Mouse (Mus musculus) layer of hippocampus, adult 9-11 months (tissue): ENCODE data around the gene Plekhm2.

Experiments
- DNase-seq: peaks from one replicate; pipeline ENCODE4 v3.0.0; 2022

Plekhm2 gene

DNA sequence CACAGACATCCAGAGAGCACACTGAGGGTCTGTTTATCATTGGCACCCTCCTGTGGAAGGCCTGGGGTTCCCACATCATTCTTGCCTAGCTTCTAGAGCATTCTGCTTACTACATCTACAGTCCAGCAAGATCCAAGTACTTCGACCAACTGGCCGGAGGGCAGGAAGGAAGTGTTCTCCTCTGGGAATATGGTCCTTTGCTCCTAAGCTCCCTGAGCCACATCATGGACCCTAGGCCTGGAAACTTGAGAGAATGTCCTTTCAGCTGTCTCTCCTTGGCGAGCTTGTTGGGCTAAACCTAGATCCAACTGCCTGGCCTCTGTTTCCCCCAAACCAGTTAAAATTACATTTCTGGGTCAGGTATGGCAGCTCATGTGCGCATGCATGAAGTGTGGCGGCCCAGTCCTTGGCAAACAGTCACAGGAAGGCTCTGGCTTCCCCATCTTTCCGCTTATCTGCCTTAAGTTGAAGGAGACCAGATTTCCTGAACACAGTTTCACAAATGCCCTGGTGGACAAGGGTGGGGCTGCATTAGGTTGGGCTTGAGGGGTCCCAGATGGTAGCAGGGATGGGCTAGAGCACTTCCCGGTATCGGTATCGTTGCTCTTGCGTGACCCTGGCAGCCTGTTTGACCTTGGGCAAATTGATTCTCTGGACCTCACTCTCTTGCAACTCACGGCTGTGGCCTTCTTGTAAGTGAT, 62.0 kb downstream of the Plekhm2 start:
- no peak for DNase-seq

DNA sequence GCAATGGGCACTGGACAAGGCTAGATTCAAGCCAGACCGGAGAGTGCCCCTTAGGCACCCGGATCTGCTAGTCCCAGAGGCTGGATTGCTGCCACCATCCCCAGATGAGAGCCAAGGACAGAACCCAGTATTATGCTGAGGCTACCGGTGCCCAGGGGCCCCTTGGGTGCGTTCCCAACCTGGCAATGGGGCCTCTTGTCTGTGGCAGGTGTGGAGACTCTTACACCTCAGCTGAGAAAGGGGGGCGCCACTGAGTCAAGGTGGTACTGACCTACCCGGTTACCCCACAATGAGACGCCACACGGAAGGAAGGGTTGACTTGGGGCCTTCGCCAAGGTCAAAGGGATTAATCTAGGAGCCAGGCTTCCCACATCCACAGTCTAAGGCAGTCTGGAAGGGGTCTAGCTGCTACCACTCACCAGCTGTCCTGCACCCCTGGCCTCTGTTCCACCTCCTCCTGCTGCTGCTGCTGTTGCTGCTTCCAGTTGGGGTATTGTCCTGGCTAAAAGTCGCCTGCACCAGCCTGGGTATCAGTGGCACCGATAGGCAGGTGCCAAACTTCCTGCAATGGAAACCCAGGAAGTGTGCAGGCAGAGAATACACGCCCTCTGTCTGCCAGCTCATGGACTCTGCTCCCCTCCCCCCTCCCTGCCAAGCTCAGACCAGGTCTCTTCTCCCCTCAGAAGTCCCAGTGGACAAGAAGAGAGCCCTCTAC, 63.4 kb downstream of the Plekhm2 start:
- DNase-seq, result no peak

DNA sequence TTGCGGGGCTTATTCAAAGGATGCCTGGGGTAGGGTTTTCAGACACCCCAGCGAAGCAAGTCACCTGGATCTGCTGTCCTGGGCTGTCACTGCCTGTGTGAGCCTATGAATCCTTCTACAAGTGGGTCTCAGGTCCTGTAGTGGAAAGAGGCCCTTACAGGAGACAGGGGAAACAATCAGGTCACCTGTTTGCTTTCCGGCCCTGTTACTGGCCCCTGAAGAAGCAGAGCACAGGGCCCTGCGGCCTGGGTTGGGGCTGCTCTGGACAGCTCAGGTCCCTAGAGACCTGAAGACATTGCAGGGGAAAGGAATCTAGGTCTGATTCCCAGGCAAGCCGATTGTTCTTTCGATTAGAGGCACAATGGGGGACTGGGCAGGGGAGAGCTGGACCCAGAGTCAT, 64.3 kb downstream of the Plekhm2 start:
- DNase-seq, result no peak

DNA sequence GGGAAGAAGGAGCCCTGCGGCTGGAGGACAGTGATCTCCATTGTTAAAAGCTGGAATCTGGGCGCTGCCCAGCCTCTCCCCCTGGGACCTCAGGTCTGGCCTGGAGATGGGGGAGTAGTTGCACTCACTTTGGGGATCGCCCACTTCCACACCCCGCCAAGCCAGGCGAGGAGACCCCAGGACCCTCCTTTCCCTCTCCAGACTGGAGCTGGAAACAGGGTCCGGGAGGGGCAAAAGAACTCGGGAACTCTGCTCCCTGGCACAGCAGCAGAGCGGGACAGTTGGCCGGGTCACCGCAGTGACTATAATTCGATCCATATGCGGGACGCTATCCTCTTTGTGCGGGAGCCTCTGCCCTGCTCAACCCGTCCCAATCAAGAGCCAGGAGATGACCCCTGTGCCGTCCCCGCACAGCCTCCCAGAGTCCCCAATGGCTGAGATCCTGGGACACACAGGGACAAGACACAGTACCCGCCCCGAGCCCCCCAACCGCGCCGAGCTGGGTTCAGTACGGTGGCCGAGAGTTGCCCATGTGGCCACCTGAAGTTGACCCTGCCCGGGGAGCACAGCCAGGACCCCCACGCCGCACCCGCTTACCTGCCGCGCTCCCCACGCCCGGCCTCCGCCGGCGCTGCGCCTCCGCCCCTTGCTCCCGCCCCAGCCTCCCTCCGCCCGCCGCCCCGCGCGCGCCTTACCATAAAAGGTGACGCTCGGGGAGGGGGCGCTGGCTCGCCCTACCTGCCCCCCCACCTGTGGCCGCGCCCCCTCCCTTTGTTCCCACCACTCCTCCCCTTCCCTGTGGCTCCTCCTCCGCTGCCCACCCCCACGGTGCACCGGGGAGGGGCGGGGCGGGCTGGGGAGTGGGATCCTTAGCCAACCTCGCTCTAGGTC, 65.2 kb downstream of the Plekhm2 start:
- DNase-seq, result no peak

DNA sequence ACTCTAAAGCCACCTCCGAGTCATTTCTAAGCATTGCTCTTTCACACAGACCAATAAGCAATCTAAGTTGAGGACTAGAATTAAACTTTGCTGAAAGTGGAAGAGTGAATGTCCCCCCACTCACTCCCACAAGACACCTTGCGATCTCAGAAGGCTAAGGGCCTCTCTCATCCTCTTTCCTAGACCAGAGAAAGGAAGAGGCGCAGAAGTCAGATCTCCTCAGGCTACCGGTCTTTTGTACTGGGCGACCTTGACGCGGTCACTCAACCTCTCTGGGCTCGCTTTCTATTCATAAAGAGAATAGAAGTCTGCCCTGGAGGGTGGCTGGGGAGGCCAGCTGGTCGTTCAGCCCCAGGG, 65.8 kb downstream of the Plekhm2 start:
- DNase-seq, result no peak

DNA sequence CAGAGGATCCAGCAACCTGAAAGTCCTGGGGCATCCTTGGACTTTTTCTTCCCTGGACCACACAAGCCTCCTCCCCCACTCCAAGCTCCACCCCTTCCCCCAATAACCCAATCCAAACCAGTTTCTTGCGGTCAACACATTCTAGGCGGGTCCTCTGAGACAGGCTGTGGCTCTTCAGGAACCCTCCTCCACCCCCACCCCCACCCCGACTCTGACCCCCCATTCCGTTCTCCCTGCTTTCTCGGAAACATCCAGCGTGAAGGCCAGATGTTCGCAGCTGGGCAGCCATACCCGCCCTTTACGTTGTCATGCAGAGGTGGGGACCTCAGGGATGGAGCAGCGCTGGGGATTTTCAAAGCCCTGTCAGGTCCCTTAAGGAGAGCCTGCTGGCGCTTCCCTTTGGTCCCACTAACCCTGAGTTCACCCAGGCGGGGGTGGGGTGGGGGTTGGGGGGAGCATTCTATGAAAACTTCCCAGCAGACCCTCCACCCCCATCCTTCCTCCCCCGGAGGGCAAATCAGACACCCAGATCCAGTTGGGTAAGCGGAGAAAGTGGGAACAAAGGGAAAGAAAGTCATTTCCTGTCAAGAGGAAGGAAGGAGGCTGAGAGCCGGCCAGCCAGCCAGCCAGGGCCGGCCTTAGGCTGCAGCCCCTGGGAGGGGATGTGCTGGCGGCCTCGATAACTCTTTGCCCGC, 66.4 kb downstream of the Plekhm2 start:
- no peak for DNase-seq

DNA sequence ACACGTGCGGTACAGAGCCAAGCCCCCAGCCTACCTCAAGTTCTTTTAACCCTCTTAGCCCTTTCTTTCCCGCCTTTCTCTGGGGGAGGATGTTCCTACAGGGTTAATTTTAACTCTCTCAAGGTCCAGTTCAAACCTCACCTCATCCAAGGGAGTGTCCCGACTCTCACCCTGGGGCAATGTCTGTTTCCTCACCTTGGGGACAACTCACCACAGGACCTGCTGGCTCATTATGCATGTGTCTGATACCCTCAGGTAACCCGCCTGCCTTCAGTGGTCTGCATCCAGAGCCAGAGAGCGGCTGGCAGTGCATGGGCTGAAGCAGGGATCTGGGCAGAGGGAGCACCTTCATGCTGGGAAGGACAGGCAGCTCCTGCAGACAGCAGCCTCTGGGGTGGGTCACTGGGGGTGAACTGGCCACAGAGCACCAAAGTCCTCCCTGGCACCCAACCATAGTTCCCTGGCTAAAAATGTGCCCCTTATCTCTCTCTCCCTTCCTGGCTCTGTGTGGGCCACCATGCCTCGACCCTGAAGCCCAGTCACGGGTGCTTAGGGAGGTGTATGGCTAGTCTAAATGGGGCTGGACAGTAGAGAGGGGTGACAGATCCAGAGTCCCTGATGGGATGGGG, 67.9 kb downstream of the Plekhm2 start:
- no peak for DNase-seq

DNA sequence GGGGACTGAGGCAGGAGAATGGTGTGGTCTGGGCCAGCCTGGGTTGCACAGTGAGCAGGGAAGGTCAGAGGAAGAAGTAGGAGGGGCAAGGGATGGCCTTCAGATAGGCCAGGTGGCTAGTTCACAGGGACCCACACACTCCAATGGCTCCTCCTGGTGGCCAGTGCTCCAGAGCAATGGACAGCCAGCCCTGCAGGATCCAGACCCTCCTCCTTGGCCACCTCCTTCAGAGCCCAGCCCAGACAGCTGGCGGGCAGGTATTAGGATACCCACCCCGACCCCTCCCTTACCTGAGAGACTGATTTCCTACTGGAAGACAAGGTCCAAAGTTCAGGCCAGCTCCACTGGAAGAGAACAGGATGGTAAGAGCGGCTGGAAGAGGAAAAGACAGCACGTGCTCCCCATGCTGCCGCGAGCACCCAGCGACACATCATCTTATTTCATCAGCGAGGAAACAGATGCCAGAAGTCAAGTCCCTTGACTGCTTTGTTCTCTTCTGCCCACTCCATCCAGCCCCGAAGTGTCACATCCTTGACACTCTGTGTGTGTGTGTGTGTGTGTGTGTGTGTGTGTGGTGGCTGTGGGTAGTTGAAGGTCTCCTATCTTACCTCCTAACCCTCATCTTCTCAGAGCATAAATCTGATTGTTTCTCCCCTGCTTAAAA, 69.0 kb downstream of the Plekhm2 start:
- no peak for DNase-seq

DNA sequence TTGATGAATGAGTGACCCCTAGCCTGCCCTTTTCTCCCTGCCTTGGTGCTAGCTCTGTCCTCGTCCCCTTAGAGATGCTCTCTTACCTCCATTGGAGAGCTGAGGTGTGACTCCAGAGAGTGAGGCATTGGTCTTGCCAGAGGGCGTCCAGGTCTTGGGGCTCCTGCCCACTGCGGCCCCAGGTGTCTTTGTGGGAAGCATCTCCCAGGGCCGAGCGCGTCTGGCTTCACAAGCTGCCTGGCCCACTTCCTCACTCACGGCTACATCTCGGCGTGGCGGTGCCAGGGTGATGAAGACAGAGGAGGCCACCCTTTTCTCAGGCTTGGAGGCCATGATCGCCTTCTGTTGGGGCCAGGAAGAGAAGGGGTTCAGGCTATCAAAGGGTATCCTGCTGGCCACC, 69.6 kb downstream of the Plekhm2 start:
- no peak for DNase-seq

DNA sequence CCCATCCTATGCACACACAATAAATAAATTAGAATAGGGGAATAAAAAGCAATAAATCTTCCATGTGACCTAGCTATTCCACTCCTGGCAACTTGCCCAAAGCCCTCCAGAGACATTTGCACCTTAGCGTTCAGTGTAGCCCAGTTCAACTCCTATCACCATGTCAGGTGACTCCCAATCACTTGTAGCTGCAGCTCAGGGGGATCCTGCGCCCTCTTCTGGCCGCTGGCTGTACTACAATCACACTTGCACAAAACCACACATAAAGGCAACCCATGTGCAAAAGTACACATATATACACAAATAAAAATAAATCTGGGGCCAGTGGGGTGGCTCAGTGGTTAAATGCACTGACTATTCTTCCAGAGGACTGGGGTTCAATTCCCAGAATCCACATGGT, 73.2 kb downstream of the Plekhm2 start:
- DNase-seq, result no peak

DNA sequence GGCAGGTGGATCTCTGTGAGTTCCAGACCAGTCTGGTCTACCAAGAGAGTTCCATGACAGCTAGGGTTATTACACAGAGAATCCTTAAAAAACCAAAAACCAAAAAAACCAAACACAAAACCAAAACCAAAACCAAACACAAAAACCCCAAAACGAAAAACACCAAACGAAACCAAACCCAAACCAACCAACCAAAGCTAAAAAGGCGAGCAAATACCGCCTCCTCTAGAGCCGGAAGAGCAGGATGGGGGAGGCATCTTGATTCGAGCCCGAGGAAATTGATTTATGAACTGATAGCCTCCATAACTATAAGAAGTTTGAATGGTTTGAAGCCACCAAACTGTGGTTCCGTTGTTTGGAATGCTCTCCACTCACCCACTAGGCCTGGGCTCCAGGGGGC, 80.8 kb downstream of the Plekhm2 start:
- no peak for DNase-seq

DNA sequence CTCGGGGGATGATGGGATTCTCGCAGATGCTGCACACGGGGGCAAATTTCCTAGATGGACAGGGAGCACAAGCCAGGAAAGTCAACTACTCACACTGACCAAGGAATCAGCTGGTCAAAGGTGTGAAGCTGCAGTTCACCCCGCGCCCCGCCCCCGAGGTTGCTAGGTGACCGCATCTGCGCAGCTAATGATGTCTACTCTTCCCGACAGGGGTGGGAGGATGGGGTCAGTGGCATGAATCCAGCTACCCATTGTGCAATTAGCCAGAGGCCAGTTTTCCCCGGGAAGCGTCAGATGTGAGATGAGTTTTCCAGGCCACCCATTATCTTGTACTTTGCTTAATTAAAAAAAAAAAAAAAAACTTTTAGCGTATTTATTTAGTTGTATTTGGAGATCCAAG, 83.6 kb downstream of the Plekhm2 start:
- DNase-seq, result no peak

DNA sequence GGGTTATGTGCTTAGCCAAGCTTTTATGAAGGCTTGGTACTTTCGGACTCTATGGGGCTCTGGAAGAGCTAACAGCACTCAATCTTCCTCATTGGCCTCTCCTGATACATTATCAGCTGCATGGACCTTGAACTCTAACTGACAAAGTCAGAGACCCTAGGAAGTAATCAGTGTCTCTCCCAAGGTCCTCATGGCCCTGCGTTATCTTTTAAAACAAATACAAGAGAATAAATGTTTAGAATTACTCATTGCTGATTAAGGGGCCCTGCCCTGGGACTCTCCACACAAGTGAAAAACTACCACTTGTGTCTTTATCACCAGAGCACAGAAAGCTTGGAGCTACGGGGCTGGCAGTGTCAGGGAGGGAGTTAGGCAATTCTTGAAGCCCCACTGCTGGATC, 85.9 kb downstream of the Plekhm2 start:
- no peak for DNase-seq

DNA sequence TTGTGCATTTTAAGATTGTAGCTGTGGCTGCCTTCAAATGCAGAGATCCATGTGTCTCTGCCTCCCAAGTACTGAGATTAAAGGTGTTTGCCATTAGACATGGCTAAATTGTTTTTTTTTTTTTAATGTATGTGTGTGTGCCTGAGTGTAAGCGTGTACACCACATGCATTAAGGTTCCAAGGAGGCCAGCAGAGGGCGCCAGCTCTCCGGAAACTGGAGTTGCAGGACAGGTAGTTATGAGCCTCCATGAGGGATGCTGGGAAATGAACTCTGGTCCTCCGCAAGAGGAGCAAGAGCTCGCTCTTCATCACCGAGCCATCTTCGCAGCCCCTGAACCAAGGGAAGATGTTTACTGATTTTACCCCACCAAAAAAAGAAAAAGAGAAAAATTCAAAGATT, 87.8 kb downstream of the Plekhm2 start:
- no peak for DNase-seq

DNA sequence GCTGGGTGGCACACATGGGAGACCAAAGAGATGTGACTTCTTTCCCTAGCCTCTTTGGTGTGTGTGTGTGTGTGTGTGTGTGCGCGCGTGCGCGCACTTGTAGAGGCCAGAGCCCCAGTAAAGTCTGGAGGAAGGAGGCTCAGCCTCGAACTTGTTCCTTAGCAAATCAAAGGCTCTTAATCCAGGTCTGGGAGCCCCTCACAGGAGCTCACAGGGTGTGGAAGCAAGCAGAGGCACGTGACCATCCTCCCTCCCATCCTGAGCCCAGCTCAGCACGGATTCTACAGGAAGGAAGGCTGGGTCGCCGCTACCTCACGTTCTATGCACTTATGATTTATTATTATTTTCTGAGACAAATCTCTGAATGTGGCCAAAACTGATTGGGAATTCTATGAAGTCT, 88.3 kb downstream of the Plekhm2 start:
- DNase-seq, result no peak
